Mouse (Mus musculus): ENCODE data around the gene Txndc16. TPM values are rescaled to one million over a fixed set of nuclear protein-coding genes. Genes with fewer than 3 reads are reported as not detected.

The Txndc16 gene
- polyA plus RNA-seq (2012; rRNA removed), result 2.0 and 2.4 TPM in 2 replicates

GRCm38 (mm10) chr14:45220090-45220956 is at the start of gene Txndc16:
Txndc16 (minus strand) TSS chr14:45220328.

GRCm38 (mm10) chr14:45219281-45220089 is 643 bp downstream of the Txndc16 start, which contains the start of gene Gpr137c:
Gpr137c (plus strand) TSS chr14:45219717.

Other genes starting within 250 kb of the Txndc16 start
- 1.7 and 1.8 TPM in 2 replicates for gene Ptger2, start 232.1 kb downstream of the Txndc16 start, polyA plus RNA-seq (2012; rRNA removed)
- gene Gpr137c, start 611 bp downstream of the Txndc16 start, polyA plus RNA-seq (2012; rRNA removed), result 1.7 and 1.9 TPM in 2 replicates
- gene Ero1l, start 98.4 kb upstream of the Txndc16 start, polyA plus RNA-seq (2012; rRNA removed), result 4.0 and 4.2 TPM in 2 replicates
- gene Psmc6, start 109.5 kb upstream of the Txndc16 start, polyA plus RNA-seq (2012; rRNA removed), result 2.2 and 2.7 TPM in 2 replicates
- gene Styx, start 130.8 kb upstream of the Txndc16 start, polyA plus RNA-seq (2012; rRNA removed), result 4.1 and 10.1 TPM in 2 replicates
- 0.59 and 0.73 TPM in 2 replicates for gene Gnpnat1, start 184.6 kb upstream of the Txndc16 start, polyA plus RNA-seq (2012; rRNA removed)

Data from stomach, adult 2 months (tissue).